Mouse (Mus musculus) olfactory bulb, adult 2 months (tissue): ENCODE data around the gene Vill.

Source experiments
- CTCF ChIP-seq: fragments of 200-500 bp; IDR thresholded peaks from 2 replicates; pipeline ENCODE4 v1.5.1; 2012; ENCODE audit warnings: low read depth, mild to moderate bottlenecking, low read length, moderate library complexity; ENCODE audit not compliant: insufficient read depth
- POLR2A ChIP-seq: fragments of 200-500 bp; IDR thresholded peaks from 2 replicates; pipeline ENCODE4 v1.6.1; 2012; ENCODE audit warnings: mild to moderate bottlenecking, low read depth, low read length, moderate library complexity; ENCODE audit not compliant: insufficient read depth

DNA sequence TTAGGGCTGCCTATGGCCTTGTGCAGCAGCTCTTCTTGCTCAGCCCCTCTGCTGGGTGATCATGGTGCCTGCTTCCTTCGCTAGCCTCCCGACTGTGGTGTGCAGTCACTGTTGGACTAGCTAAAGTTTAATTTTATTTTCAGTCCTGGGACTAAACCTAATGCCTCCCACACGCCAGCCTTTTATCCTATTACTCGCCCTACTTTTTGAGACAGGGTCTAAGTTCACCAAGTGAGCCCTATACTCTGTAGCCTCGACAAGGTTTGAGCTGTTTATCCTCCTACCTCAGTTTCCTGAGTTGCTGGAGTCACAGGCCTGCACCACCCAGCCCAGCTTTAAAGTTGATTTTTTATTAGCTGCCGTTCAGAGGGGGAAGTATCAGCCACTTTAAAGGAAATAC is 27.3 kb upstream of the Vill start:
- TF ChIP-seq CTCF (no peak), POLR2A (no peak)
